Mouse (Mus musculus) kidney, embryonic 16.5 days (tissue): ENCODE measurements around the gene Ankrd36. TPM values are rescaled to one million over a fixed set of nuclear protein-coding genes. Genes with fewer than 3 reads are reported as not detected.
A peak's percentile ranks its signal among the peaks of the same experiment; 100 is the strongest.

Source experiments
- ATAC-seq: fragments of 200-750 bp; cut with Nextera tagmentation; 2 replicates; pipeline ENCODE4 v1.8.0; 2017; ENCODE audit warnings: moderate TSS enrichment; ENCODE audit not compliant: low FRiP score, low TSS enrichment
- H3K27ac ChIP-seq: fragments of 300-500 bp; sonication (generic); 2 replicates; pipeline ENCODE4 v1.5.1; 2014; ENCODE audit warnings: low read length
- H3K27me3 ChIP-seq: fragments of 300-500 bp; sonication (generic); 2 replicates; pipeline ENCODE4 v1.6.1; 2014; ENCODE audit warnings: low read length, control low read depth, mixed read lengths; ENCODE audit not compliant: insufficient read depth
- H3K36me3 ChIP-seq: fragments of 300-500 bp; sonication (generic); 2 replicates; pipeline ENCODE4 v1.6.1; 2014; ENCODE audit warnings: low read length, control low read depth, mixed read lengths; ENCODE audit not compliant: insufficient read depth
- H3K4me1 ChIP-seq: fragments of 300-500 bp; sonication (generic); 2 replicates; pipeline ENCODE4 v1.6.1; 2014; ENCODE audit warnings: low read length, control low read depth, mixed read lengths; ENCODE audit not compliant: insufficient read depth
- H3K4me2 ChIP-seq: fragments of 300-500 bp; sonication (generic); replicated peaks from 2 replicates; pipeline ENCODE4 v1.6.1; 2014; ENCODE audit warnings: low read depth, low read length
- H3K4me3 ChIP-seq: fragments of 300-500 bp; sonication (generic); 2 replicates; pipeline ENCODE4 v1.5.1; 2014; ENCODE audit warnings: mild to moderate bottlenecking, low read length
- H3K9ac ChIP-seq: fragments of 300-500 bp; sonication (generic); replicated peaks from 2 replicates; pipeline ENCODE4 v1.6.1; 2014; ENCODE audit warnings: low read length
- H3K9me3 ChIP-seq: fragments of 300-500 bp; sonication (generic); 2 replicates; pipeline ENCODE4 v1.6.1; 2016; ENCODE audit warnings: low read length, control low read depth
- whole genome bisulfite sequencing: fragments of 180-500 bp; shearing (Covaris S2); extraction: QIAGEN DNeasy Blood & Tissue Kit; methylation state at CpG from one replicate; pipeline ENCODE4 v1.1.7; 2014; 5-methylcytosine and 5-hydroxymethylcytosine counted together
- polyA plus RNA-seq: library from polyadenylated mRNA; unstranded; fragments of >200 nt; fragmentation: Nextera tagmentation; extraction: Ambion mirVana; gene quantifications from 2 replicates; pipeline ENCODE4 v1.2.1, GENCODE M21; 2015

Ankrd36 gene
- polyA plus RNA-seq, 1 experiment from 2014 or later: not detected

DNA sequence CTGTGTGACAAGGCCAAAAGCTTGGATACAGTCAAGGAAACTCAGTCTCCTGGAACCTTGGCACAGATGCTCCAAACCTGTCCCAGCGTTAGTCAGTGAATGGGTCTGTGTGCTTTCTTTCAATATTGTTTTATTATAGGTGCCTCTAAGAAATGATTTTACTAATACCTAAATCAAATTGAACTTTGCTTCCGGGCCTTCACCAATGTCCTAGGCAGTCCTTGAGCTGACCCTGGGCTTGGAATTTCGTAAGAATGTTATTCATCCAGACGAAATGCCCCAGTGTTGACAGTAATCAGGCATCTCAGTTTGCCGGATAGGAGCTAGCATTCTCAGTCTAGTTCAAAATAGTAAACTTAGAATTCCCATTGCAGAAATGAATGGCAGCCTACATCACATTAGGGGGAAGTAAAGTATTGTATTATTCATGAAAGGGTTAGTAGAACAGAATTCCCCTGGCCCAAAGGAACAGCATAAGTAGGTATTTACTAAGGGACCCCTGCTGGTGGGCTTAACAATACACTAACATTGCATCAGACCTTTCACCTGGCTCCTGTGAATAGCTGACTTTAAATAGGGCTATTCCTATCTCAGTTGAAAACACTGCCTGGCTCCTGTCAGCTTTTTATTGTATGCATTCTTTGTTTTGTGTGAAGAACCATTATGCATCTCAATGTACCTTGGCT is 132.9 kb downstream of the Ankrd36 start:
- WGBS: 82% methylated on average over 5 of the region's 5 CpGs
- no peak for ATAC-seq
- H3K27me3 ChIP-seq: no peaks in the 10 kb centered on the region
- no peak overlapping the region for H3K9ac ChIP-seq
- H3K9me3 ChIP-seq: no peaks in the 10 kb centered on the region
- H3K27ac ChIP-seq: no peak overlapping the region
- peaks cover 24% of the 10 kb centered on the region for H3K36me3 ChIP-seq
- H3K4me3 ChIP-seq: no peak overlapping the region
- H3K4me1 ChIP-seq: peaks cover 10% of the 10 kb centered on the region
- no peak overlapping the region for H3K4me2 ChIP-seq

DNA sequence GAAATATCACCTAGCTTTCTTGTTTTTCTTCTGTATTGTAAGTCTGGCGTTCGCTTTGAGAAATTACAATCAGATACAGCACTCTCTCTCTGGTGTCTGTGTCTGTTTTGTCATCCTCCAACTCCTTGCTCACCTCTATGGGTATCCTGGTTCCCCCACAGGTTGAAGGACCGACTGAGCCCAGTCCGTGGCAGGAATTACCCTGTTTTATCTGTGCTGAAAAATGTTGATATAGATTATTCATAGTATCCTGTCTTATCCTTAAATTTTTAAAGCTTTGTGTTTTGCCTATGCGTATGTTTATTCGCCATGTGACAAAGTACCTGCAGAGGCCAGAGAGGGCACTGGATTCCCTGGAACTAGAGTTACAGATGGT is 133.5 kb downstream of the Ankrd36 start:
- no peaks in the 10 kb centered on the region for H3K27me3 ChIP-seq
- no peak for ATAC-seq
- no peak overlapping the region for H3K4me2 ChIP-seq
- H3K4me3 ChIP-seq: no peak overlapping the region
- no peak overlapping the region for H3K9ac ChIP-seq
- H3K36me3 ChIP-seq: peaks cover 24% of the 10 kb centered on the region
- H3K27ac ChIP-seq: no peak overlapping the region
- no peaks in the 10 kb centered on the region for H3K9me3 ChIP-seq
- H3K4me1 ChIP-seq: peaks cover 10% of the 10 kb centered on the region
- WGBS: 91% methylated on average over 6 of the region's 6 CpGs

GRCm38 (mm10) chr11:5703341-5703740 is 133.9 kb downstream of the Ankrd36 start:
- Histone ChIP-seq H3K36me3 (peaks cover 24% of the 10 kb centered on the region), H3K4me1 (peaks cover 10% of the 10 kb centered on the region), H3K4me2 (no peak overlapping the region), H3K27ac (no peak overlapping the region), H3K27me3 (no peaks in the 10 kb centered on the region), H3K9me3 (no peaks in the 10 kb centered on the region), H3K4me3 (no peak overlapping the region), H3K9ac (no peak overlapping the region)
- ATAC-seq: no peak
- WGBS: 90% methylated on average over 1 of the region's 1 CpGs

DNA sequence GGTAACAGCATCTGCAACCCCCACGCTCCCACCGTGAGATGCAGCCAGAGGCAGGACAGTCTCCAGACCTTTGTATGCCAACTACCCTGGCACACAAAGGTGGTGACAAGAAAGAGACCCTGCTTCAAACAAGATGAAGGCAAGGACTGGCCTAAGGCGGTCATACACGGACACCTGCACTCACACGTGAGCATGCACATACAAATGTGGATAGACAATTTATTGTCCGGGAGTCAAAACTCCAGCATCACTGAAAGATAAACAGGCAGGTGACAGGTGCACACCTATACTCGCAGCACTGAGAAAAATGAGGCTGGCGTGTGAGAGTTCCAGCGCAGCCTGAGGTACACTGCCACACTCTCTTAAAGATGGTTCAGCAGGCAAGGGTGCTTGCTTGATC is 136.5 kb downstream of the Ankrd36 start:
- WGBS: 90% methylated on average over 9 of the region's 9 CpGs
- H3K4me3 ChIP-seq: peak overlapping the region; percentile 80
- ATAC-seq: no peak
- H3K4me1 ChIP-seq: peaks cover 10% of the 10 kb centered on the region
- 0 out of 2 replicates have a peak overlapping the region, but pooled peaks have one; percentile 23 for H3K9ac ChIP-seq
- no peak overlapping the region for H3K27ac ChIP-seq
- peak overlapping the region; percentile 86 for H3K4me2 ChIP-seq
- H3K36me3 ChIP-seq: peaks cover 24% of the 10 kb centered on the region
- H3K9me3 ChIP-seq: no peaks in the 10 kb centered on the region
- H3K27me3 ChIP-seq: no peaks in the 10 kb centered on the region

DNA sequence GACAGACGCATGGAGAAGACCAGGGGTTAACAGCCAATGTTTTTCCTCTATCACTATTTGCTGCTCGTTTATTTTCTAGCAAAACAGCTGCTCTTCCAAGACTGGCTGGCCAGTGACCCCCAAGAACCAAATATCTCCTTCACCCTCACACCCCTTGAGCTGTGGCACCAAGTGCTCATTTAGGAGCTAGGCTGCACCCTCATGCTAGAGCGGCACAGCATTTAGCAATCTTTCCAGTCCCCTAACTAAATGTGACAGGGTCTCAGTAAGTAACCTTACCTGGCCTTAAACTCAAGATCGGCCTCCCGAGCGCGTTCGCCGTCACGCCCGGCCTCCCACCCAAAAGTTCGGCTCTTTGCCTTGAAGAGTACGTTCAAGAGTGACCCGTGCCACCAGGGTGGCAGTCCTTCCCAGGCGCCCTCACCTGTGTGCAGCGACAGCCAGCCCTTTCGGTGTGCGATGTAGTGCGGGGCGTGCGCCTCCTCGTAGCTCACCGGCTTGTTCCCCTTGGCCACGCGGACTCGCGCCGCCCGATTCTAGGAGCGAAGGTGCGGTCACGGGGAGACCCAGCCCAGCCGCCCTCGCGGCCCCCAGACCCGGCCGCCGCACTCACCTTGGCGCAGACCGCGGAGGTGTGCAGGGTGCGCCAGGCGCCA is 137.5 kb downstream of the Ankrd36 start:
- peaks cover 10% of the 10 kb centered on the region for H3K4me1 ChIP-seq
- H3K27ac ChIP-seq: peak overlapping the region; percentile 80
- no peaks in the 10 kb centered on the region for H3K9me3 ChIP-seq
- peak overlapping the region; percentile 86 for H3K4me2 ChIP-seq
- peaks cover 24% of the 10 kb centered on the region for H3K36me3 ChIP-seq
- under 1% methylated on average over 43 of the region's 43 CpGs for WGBS
- H3K27me3 ChIP-seq: no peaks in the 10 kb centered on the region
- peak overlapping the region; percentile 80 for H3K4me3 ChIP-seq
- H3K9ac ChIP-seq: peak overlapping the region; percentile 92
- ATAC-seq: peak; percentile 78

- peak overlapping the region; percentile 80 for H3K27ac ChIP-seq
- H3K4me1 ChIP-seq: peaks cover 10% of the 10 kb centered on the region
- no peaks in the 10 kb centered on the region for H3K9me3 ChIP-seq
- H3K4me2 ChIP-seq: peak overlapping the region; percentile 86
- H3K36me3 ChIP-seq: peaks cover 22% of the 10 kb centered on the region
- ATAC-seq: peak; percentile 96
- H3K9ac ChIP-seq: peak overlapping the region; percentile 92
- WGBS: 18% methylated on average over 49 of the region's 50 CpGs
- no peaks in the 10 kb centered on the region for H3K27me3 ChIP-seq
- peak overlapping the region; percentile 80 for H3K4me3 ChIP-seq
These were observed 138.3 kb downstream of the Ankrd36 start for GRCm38 (mm10) chr11:5707530-5708353.

DNA sequence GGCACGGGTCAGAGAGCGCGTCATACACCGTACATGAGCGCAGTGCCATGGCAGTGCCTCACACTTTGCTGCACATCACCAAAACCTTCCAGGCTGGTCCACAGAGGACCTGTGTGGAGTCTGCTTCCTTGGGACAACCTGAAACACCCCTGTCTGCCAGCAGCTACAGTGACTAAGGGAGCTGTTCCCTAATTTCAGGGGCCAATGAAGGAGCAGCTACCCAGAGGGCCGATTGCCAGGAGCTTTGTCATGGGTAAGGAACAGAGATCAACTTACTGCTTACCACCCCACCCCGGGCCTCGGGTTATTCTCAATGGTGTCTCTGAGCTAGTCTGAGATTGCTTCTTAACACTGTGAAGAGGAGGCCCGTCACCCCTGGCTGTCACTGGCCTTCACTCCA is 145.7 kb downstream of the Ankrd36 start:
- no peak overlapping the region for H3K4me2 ChIP-seq
- peaks cover 44% of the 10 kb centered on the region for H3K36me3 ChIP-seq
- WGBS: 89% methylated on average over 9 of the region's 9 CpGs
- H3K4me3 ChIP-seq: no peak overlapping the region
- no peak overlapping the region for H3K9ac ChIP-seq
- no peak for ATAC-seq
- H3K27me3 ChIP-seq: no peaks in the 10 kb centered on the region
- H3K4me1 ChIP-seq: no peaks in the 10 kb centered on the region
- no peak overlapping the region for H3K27ac ChIP-seq
- no peaks in the 10 kb centered on the region for H3K9me3 ChIP-seq

GRCm38 (mm10) chr11:5715630-5716105 is 146.2 kb downstream of the Ankrd36 start, which contains the start of gene Mrps24:
Gene Mrps24, minus strand, starts transcription at chr11:5715680.
- H3K9me3 ChIP-seq: no peaks in the 10 kb centered on the region
- no peak within 1 kb of the TSS for H3K9ac ChIP-seq
- H3K4me2 ChIP-seq: no peak within 1 kb of the TSS
- no peak within 1 kb of the TSS for H3K27ac ChIP-seq
- H3K27me3 ChIP-seq: no peaks in the 10 kb centered on the region
- H3K36me3 ChIP-seq: peaks cover 44% of the 10 kb centered on the region
- WGBS: 84% methylated on average over 14 of the region's 14 CpGs
- H3K4me1 ChIP-seq: no peaks in the 10 kb centered on the region
- H3K4me3 ChIP-seq: no peak within 1 kb of the TSS
- ATAC-seq: no peak

DNA sequence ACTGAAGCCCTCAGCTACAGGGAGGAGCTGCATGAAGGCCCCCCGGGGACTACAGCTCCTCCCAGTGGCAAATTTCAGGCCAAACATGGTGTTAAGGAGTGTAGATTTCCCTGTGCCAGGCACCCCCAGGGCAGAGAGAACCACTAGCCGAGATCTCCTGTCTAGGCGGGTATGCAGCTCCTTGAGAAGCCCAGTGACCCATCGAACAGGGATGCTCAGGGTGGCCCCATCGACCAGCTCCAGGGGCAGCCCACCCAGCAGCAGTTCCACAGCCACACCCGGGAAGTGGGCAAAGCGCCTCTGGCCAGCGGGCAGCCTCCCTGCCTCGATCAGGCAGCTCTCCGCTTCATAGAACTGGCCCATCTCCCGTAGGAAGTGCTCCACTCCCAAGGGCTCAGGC is 146.8 kb downstream of the Ankrd36 start:
- Histone ChIP-seq H3K4me1 (no peaks in the 10 kb centered on the region), H3K27me3 (no peaks in the 10 kb centered on the region), H3K9me3 (no peaks in the 10 kb centered on the region), H3K36me3 (peaks cover 44% of the 10 kb centered on the region), H3K4me3 (no peak overlapping the region), H3K27ac (no peak overlapping the region), H3K4me2 (no peak overlapping the region), H3K9ac (no peak overlapping the region)
- WGBS: 92% methylated on average over 11 of the region's 11 CpGs
- no peak for ATAC-seq
